Mouse (Mus musculus) hindbrain, embryonic 10.5 days (tissue): ENCODE results near the gene Zfp362. TPM values are rescaled to one million over a fixed set of nuclear protein-coding genes. Genes with fewer than 3 reads are reported as not detected.

Source experiments
- DNase-seq: peaks from one replicate; pipeline ENCODE4 v3.0.0-alpha.2; 2017; ENCODE audit warnings: low spot score
- H3K27ac ChIP-seq: fragments of 300-500 bp; sonication (generic); 2 replicates; pipeline ENCODE4 v1.5.1; 2016; ENCODE audit warnings: mild to moderate bottlenecking, moderate library complexity
- H3K27me3 ChIP-seq: fragments of 300-500 bp; sonication (generic); 2 replicates; pipeline ENCODE4 v1.6.1; 2016; ENCODE audit warnings: mild to moderate bottlenecking; ENCODE audit not compliant: poor library complexity, insufficient read depth, severe bottlenecking
- H3K36me3 ChIP-seq: fragments of 300-500 bp; sonication (generic); 2 replicates; pipeline ENCODE4 v1.6.1; 2016; ENCODE audit warnings: mild to moderate bottlenecking, moderate library complexity
- H3K4me1 ChIP-seq: fragments of 300-500 bp; sonication (generic); replicated peaks from 2 replicates; pipeline ENCODE4 v1.6.1; 2016; ENCODE audit warnings: mild to moderate bottlenecking
- H3K4me3 ChIP-seq: fragments of 300-500 bp; sonication (generic); 2 replicates; pipeline ENCODE4 v1.5.1; 2016; ENCODE audit warnings: mild to moderate bottlenecking, moderate library complexity
- H3K9me3 ChIP-seq: fragments of 300-500 bp; sonication (generic); 2 replicates; pipeline ENCODE4 v1.6.1; 2016; ENCODE audit warnings: mild to moderate bottlenecking, moderate library complexity
- WGBS: fragments of 180-500 bp; shearing (Covaris S2); methylation state at CpG from one replicate; pipeline ENCODE4 v1.1.7; 2016; 5-methylcytosine and 5-hydroxymethylcytosine counted together
- polyA plus RNA-seq: library from polyadenylated mRNA; unstranded; fragments of >200 nt; fragmentation: Nextera tagmentation; extraction: Ambion mirVana; gene quantifications from 2 replicates; pipeline ENCODE4 v1.2.1, GENCODE M21; 2016

Gene Zfp362
- polyA plus RNA-seq = 36.1 and 45.3 TPM in 2 replicates

GRCm38 (mm10) chr4:128806043-128806826, at the start of gene Zfp362:
Zfp362 (minus strand) TSS chr4:128806045.
- Histone ChIP-seq H3K36me3 (peaks cover 10% of the 10 kb centered on the region), H3K4me3 (peak within 1 kb of the TSS; percentile 84), H3K27me3 (no peaks in the 10 kb centered on the region), H3K9me3 (no peaks in the 10 kb centered on the region), H3K27ac (peak within 1 kb of the TSS; percentile 99), H3K4me1 (peaks cover 57% of the 10 kb centered on the region)
- peak; percentile 80 for DNase-seq
- 5% methylated on average over 99 of the region's 111 CpGs for WGBS

GRCm38 (mm10) chr4:128855613-128856040, 49.8 kb upstream of the Zfp362 start:
- Histone ChIP-seq H3K4me1 (peaks cover 18% of the 10 kb centered on the region), H3K27me3 (no peaks in the 10 kb centered on the region), H3K9me3 (peaks cover 5% of the 10 kb centered on the region), H3K27ac (no peak overlapping the region), H3K4me3 (no peak overlapping the region), H3K36me3 (no peaks in the 10 kb centered on the region)
- 88% methylated on average over 4 of the region's 4 CpGs for WGBS
- no peak for DNase-seq

- Histone ChIP-seq H3K9me3 (no peaks in the 10 kb centered on the region), H3K4me3 (no peak overlapping the region), H3K27me3 (no peaks in the 10 kb centered on the region), H3K4me1 (peaks cover 18% of the 10 kb centered on the region), H3K36me3 (no peaks in the 10 kb centered on the region), H3K27ac (no peak overlapping the region)
- no peak for DNase-seq
- 78% methylated on average over 11 of the region's 11 CpGs for WGBS
These were observed 47.3 kb upstream of the Zfp362 start for GRCm38 (mm10) chr4:128853117-128853516.

GRCm38 (mm10) chr4:128852266-128852887, 46.5 kb upstream of the Zfp362 start:
- H3K4me3 ChIP-seq = no peak overlapping the region
- no peak overlapping the region for H3K27ac ChIP-seq
- WGBS = 90% methylated on average over 12 of the region's 12 CpGs
- H3K9me3 ChIP-seq = no peaks in the 10 kb centered on the region
- no peaks in the 10 kb centered on the region for H3K36me3 ChIP-seq
- H3K4me1 ChIP-seq = peaks cover 13% of the 10 kb centered on the region
- H3K27me3 ChIP-seq = no peaks in the 10 kb centered on the region
- no peak for DNase-seq

GRCm38 (mm10) chr4:128849686-128850085, 43.8 kb upstream of the Zfp362 start:
- Histone ChIP-seq H3K4me1 (peaks cover 28% of the 10 kb centered on the region), H3K4me3 (no peak overlapping the region), H3K27ac (no peak overlapping the region), H3K27me3 (no peaks in the 10 kb centered on the region), H3K9me3 (no peaks in the 10 kb centered on the region), H3K36me3 (no peaks in the 10 kb centered on the region)
- no peak for DNase-seq
- WGBS = 84% methylated on average over 7 of the region's 7 CpGs

GRCm38 (mm10) chr4:128848961-128849360, 43.1 kb upstream of the Zfp362 start:
- WGBS = 93% methylated on average over 3 of the region's 3 CpGs
- Histone ChIP-seq H3K36me3 (no peaks in the 10 kb centered on the region), H3K27me3 (no peaks in the 10 kb centered on the region), H3K9me3 (no peaks in the 10 kb centered on the region), H3K4me1 (peaks cover 31% of the 10 kb centered on the region), H3K4me3 (no peak overlapping the region), H3K27ac (no peak overlapping the region)
- DNase-seq = no peak

GRCm38 (mm10) chr4:128845367-128845973, 39.6 kb upstream of the Zfp362 start:
- WGBS = 79% methylated on average over 12 of the region's 12 CpGs
- Histone ChIP-seq H3K4me1 (peaks cover 35% of the 10 kb centered on the region), H3K36me3 (no peaks in the 10 kb centered on the region), H3K27ac (peak overlapping the region; percentile 24; the same call in 1 of the 2 replicates), H3K27me3 (no peaks in the 10 kb centered on the region), H3K4me3 (no peak overlapping the region), H3K9me3 (no peaks in the 10 kb centered on the region)
- no peak for DNase-seq

GRCm38 (mm10) chr4:128844566-128844965, 38.7 kb upstream of the Zfp362 start:
- no peaks in the 10 kb centered on the region for H3K36me3 ChIP-seq
- H3K4me3 ChIP-seq = no peak overlapping the region
- no peaks in the 10 kb centered on the region for H3K27me3 ChIP-seq
- peaks cover 44% of the 10 kb centered on the region for H3K4me1 ChIP-seq
- H3K9me3 ChIP-seq = no peaks in the 10 kb centered on the region
- no peak for DNase-seq
- peak overlapping the region; percentile 36; the same call in 1 of the 2 replicates for H3K27ac ChIP-seq
- WGBS = 47% methylated on average over 13 of the region's 13 CpGs

- Histone ChIP-seq H3K9me3 (no peaks in the 10 kb centered on the region), H3K27me3 (no peaks in the 10 kb centered on the region), H3K4me3 (no peak overlapping the region), H3K4me1 (peaks cover 55% of the 10 kb centered on the region), H3K27ac (peak overlapping the region; percentile 73), H3K36me3 (no peaks in the 10 kb centered on the region)
- WGBS = 44% methylated on average over 8 of the region's 8 CpGs
- DNase-seq = no peak
These were observed 35.4 kb upstream of the Zfp362 start for GRCm38 (mm10) chr4:128841259-128841658.

- no peaks in the 10 kb centered on the region for H3K9me3 ChIP-seq
- peaks cover 43% of the 10 kb centered on the region for H3K4me1 ChIP-seq
- no peaks in the 10 kb centered on the region for H3K27me3 ChIP-seq
- WGBS = 53% methylated on average over 16 of the region's 16 CpGs
- no peak overlapping the region for H3K4me3 ChIP-seq
- peak; percentile 45 for DNase-seq
- H3K27ac ChIP-seq = peak overlapping the region; percentile 73
- no peaks in the 10 kb centered on the region for H3K36me3 ChIP-seq
These were observed 34.2 kb upstream of the Zfp362 start for GRCm38 (mm10) chr4:128839811-128840738.

- no peak for DNase-seq
- no peaks in the 10 kb centered on the region for H3K9me3 ChIP-seq
- peak overlapping the region; percentile 9; the same call in 1 of the 2 replicates for H3K27ac ChIP-seq
- no peaks in the 10 kb centered on the region for H3K36me3 ChIP-seq
- WGBS = 70% methylated on average over 5 of the region's 5 CpGs
- no peak overlapping the region for H3K4me3 ChIP-seq
- H3K4me1 ChIP-seq = peaks cover 38% of the 10 kb centered on the region
- no peaks in the 10 kb centered on the region for H3K27me3 ChIP-seq
These were observed 32.4 kb upstream of the Zfp362 start for GRCm38 (mm10) chr4:128838202-128838601.

GRCm38 (mm10) chr4:128824131-128824530, 18.3 kb upstream of the Zfp362 start:
- H3K4me3 ChIP-seq = no peak overlapping the region
- H3K27ac ChIP-seq = no peak overlapping the region
- no peaks in the 10 kb centered on the region for H3K36me3 ChIP-seq
- H3K27me3 ChIP-seq = no peaks in the 10 kb centered on the region
- 76% methylated on average over 3 of the region's 3 CpGs for WGBS
- no peaks in the 10 kb centered on the region for H3K9me3 ChIP-seq
- DNase-seq = no peak
- H3K4me1 ChIP-seq = 0 out of 2 replicates have a peak, but pooled peaks cover 5% of the 10 kb centered on the region
